Mouse (Mus musculus): Measurements from ENCODE around the gene Gm12185. TPM values are rescaled to one million over a fixed set of nuclear protein-coding genes. Genes with fewer than 3 reads are reported as not detected.
"Not testable (repeated sequence)": the region's sequence is repeated elsewhere in the genome, so short reads cannot be mapped to it uniquely, and the experiment has no call there.

Gene Gm12185
- polyA plus RNA-seq, 1 experiment = not detected

GRCm38 (mm10) chr11:48978240-48978939 is 13.6 kb downstream of the Gm12185 start, which contains the start of gene Olfr56:
Gene Olfr56 (plus strand): TSS chr11:48978889.
- not testable (repeated sequence) for H3K36me3 ChIP-seq (ENCODE audit: control insufficient read depth, insufficient read depth, low read length); H3K4me1 ChIP-seq (ENCODE audit: control insufficient read depth, insufficient read depth, low read length); H3K27me3 ChIP-seq (ENCODE audit: control insufficient read depth, insufficient read depth, low read length); H3K4me3 ChIP-seq (ENCODE audit: control insufficient read depth, low read depth, low read length); H3K27ac ChIP-seq (ENCODE audit: control insufficient read depth, insufficient read depth, low read depth, low read length)

- H3K27ac ChIP-seq (ENCODE audit: control insufficient read depth, insufficient read depth, low read depth, low read length); H3K27me3 ChIP-seq (ENCODE audit: control insufficient read depth, insufficient read depth, low read length); H3K4me3 ChIP-seq (ENCODE audit: control insufficient read depth, low read depth, low read length): not testable (repeated sequence)
Observed at GRCm38 (mm10) chr11:48974686-48975085, 17.3 kb downstream of the Gm12185 start.

GRCm38 (mm10) chr11:48946090-48946489 is 45.9 kb downstream of the Gm12185 start, which contains the start of gene Psme2b:
Gene Psme2b (minus strand): TSS chr11:48946190.
- not testable (repeated sequence) for H3K4me1 ChIP-seq (ENCODE audit: control insufficient read depth, insufficient read depth, low read length); H3K36me3 ChIP-seq (ENCODE audit: control insufficient read depth, insufficient read depth, low read length); H3K4me3 ChIP-seq (ENCODE audit: control insufficient read depth, low read depth, low read length); H3K27me3 ChIP-seq (ENCODE audit: control insufficient read depth, insufficient read depth, low read length); H3K27ac ChIP-seq (ENCODE audit: control insufficient read depth, insufficient read depth, low read depth, low read length)

More at GRCm38 (mm10) chr11:48974686-48975085, 17.3 kb downstream of the Gm12185 start:
- H3K4me1 ChIP-seq (ENCODE audit: control insufficient read depth, insufficient read depth, low read length); H3K36me3 ChIP-seq (ENCODE audit: control insufficient read depth, insufficient read depth, low read length): not testable (repeated sequence)

GRCm38 (mm10) chr11:48939286-48939685 is 52.7 kb downstream of the Gm12185 start:
- H3K27ac ChIP-seq (ENCODE audit: control insufficient read depth, insufficient read depth, low read depth, low read length); H3K36me3 ChIP-seq (ENCODE audit: control insufficient read depth, insufficient read depth, low read length); H3K4me3 ChIP-seq (ENCODE audit: control insufficient read depth, low read depth, low read length); H3K27me3 ChIP-seq (ENCODE audit: control insufficient read depth, insufficient read depth, low read length); H3K4me1 ChIP-seq (ENCODE audit: control insufficient read depth, insufficient read depth, low read length): not testable (repeated sequence)

GRCm38 (mm10) chr11:48935291-48935690 is 56.7 kb downstream of the Gm12185 start:
- H3K4me1 ChIP-seq (ENCODE audit: control insufficient read depth, insufficient read depth, low read length); H3K27me3 ChIP-seq (ENCODE audit: control insufficient read depth, insufficient read depth, low read length); H3K27ac ChIP-seq (ENCODE audit: control insufficient read depth, insufficient read depth, low read depth, low read length); H3K36me3 ChIP-seq (ENCODE audit: control insufficient read depth, insufficient read depth, low read length); H3K4me3 ChIP-seq (ENCODE audit: control insufficient read depth, low read depth, low read length): not testable (repeated sequence)

GRCm38 (mm10) chr11:48933923-48934322 is 58.1 kb downstream of the Gm12185 start:
- H3K4me1 ChIP-seq (ENCODE audit: control insufficient read depth, insufficient read depth, low read length); H3K27ac ChIP-seq (ENCODE audit: control insufficient read depth, insufficient read depth, low read depth, low read length); H3K36me3 ChIP-seq (ENCODE audit: control insufficient read depth, insufficient read depth, low read length); H3K4me3 ChIP-seq (ENCODE audit: control insufficient read depth, low read depth, low read length); H3K27me3 ChIP-seq (ENCODE audit: control insufficient read depth, insufficient read depth, low read length): not testable (repeated sequence)

- H3K27me3 ChIP-seq (ENCODE audit: control insufficient read depth, insufficient read depth, low read length); H3K4me3 ChIP-seq (ENCODE audit: control insufficient read depth, low read depth, low read length); H3K36me3 ChIP-seq (ENCODE audit: control insufficient read depth, insufficient read depth, low read length); H3K27ac ChIP-seq (ENCODE audit: control insufficient read depth, insufficient read depth, low read depth, low read length); H3K4me1 ChIP-seq (ENCODE audit: control insufficient read depth, insufficient read depth, low read length): not testable (repeated sequence)
Observed at GRCm38 (mm10) chr11:48933422-48933821, 58.6 kb downstream of the Gm12185 start.

- not testable (repeated sequence) for H3K36me3 ChIP-seq (ENCODE audit: control insufficient read depth, insufficient read depth, low read length); H3K4me1 ChIP-seq (ENCODE audit: control insufficient read depth, insufficient read depth, low read length); H3K27me3 ChIP-seq (ENCODE audit: control insufficient read depth, insufficient read depth, low read length); H3K27ac ChIP-seq (ENCODE audit: control insufficient read depth, insufficient read depth, low read depth, low read length); H3K4me3 ChIP-seq (ENCODE audit: control insufficient read depth, low read depth, low read length)
Observed at GRCm38 (mm10) chr11:48928068-48928467, 64.0 kb downstream of the Gm12185 start.

GRCm38 (mm10) chr11:48926437-48926836 is 65.6 kb downstream of the Gm12185 start:
- H3K36me3 ChIP-seq (ENCODE audit: control insufficient read depth, insufficient read depth, low read length); H3K4me3 ChIP-seq (ENCODE audit: control insufficient read depth, low read depth, low read length); H3K4me1 ChIP-seq (ENCODE audit: control insufficient read depth, insufficient read depth, low read length): not testable (repeated sequence)

GRCm38 (mm10) chr11:48923818-48924217 is 68.2 kb downstream of the Gm12185 start:
- not testable (repeated sequence) for H3K27ac ChIP-seq (ENCODE audit: control insufficient read depth, insufficient read depth, low read depth, low read length); H3K4me1 ChIP-seq (ENCODE audit: control insufficient read depth, insufficient read depth, low read length); H3K27me3 ChIP-seq (ENCODE audit: control insufficient read depth, insufficient read depth, low read length); H3K4me3 ChIP-seq (ENCODE audit: control insufficient read depth, low read depth, low read length); H3K36me3 ChIP-seq (ENCODE audit: control insufficient read depth, insufficient read depth, low read length)

More at GRCm38 (mm10) chr11:48926437-48926836, 65.6 kb downstream of the Gm12185 start:
- H3K27ac ChIP-seq (ENCODE audit: control insufficient read depth, insufficient read depth, low read depth, low read length); H3K27me3 ChIP-seq (ENCODE audit: control insufficient read depth, insufficient read depth, low read length): not testable (repeated sequence)

All from testis, adult 2 months (tissue).